Mouse (Mus musculus) stomach, embryonic 16.5 days (tissue): ENCODE results near the gene Zfp317. TPM values are rescaled to one million over a fixed set of nuclear protein-coding genes. Genes with fewer than 3 reads are reported as not detected.
"Not testable (repeated sequence)": the region's sequence is repeated elsewhere in the genome, so short reads cannot be mapped to it uniquely, and the experiment has no call there.

Experiments used
- ATAC-seq: fragments of 200-750 bp; cut with Nextera tagmentation; 2 replicates; pipeline ENCODE4 v1.8.0; 2017; ENCODE audit warnings: moderate number of reproducible peaks, moderate TSS enrichment; ENCODE audit not compliant: insufficient read depth, low FRiP score
- H3K27ac ChIP-seq: fragments of 300-500 bp; sonication (generic); 2 replicates; pipeline ENCODE4 v1.5.1; 2014; ENCODE audit warnings: low read length
- H3K27me3 ChIP-seq: fragments of 300-500 bp; sonication (generic); 2 replicates; pipeline ENCODE4 v1.6.1; 2014; ENCODE audit warnings: low read length, control low read depth, mixed read lengths; ENCODE audit not compliant: control insufficient read depth, insufficient read depth
- H3K36me3 ChIP-seq: fragments of 300-500 bp; sonication (generic); 2 replicates; pipeline ENCODE4 v1.6.1; 2014; ENCODE audit warnings: low read length; ENCODE audit not compliant: control insufficient read depth, insufficient read depth
- H3K4me1 ChIP-seq: fragments of 300-500 bp; sonication (generic); 2 replicates; pipeline ENCODE4 v1.6.1; 2014; ENCODE audit warnings: low read length, control low read depth, mixed read lengths; ENCODE audit not compliant: control insufficient read depth, insufficient read depth
- H3K4me2 ChIP-seq: fragments of 300-500 bp; sonication (generic); 2 replicates; pipeline ENCODE4 v1.6.1; 2014; ENCODE audit warnings: low read depth, low read length, mixed read lengths
- H3K4me3 ChIP-seq: fragments of 300-500 bp; sonication (generic); replicated peaks from 2 replicates; pipeline ENCODE4 v1.5.1; 2014; ENCODE audit warnings: mild to moderate bottlenecking, low read length
- H3K9ac ChIP-seq: fragments of 300-500 bp; sonication (generic); 2 replicates; pipeline ENCODE4 v1.6.1; 2014; ENCODE audit warnings: low read length
- H3K9me3 ChIP-seq: fragments of 300-500 bp; sonication (generic); replicated peaks from 2 replicates; pipeline ENCODE4 v1.6.1; 2016; ENCODE audit warnings: low read length, control low read depth; ENCODE audit not compliant: control insufficient read depth
- WGBS: fragments of 180-500 bp; shearing (Covaris S2); extraction: QIAGEN DNeasy Blood & Tissue Kit; methylation state at CpG from one replicate; pipeline ENCODE4 v1.1.7; 2014; 5-methylcytosine and 5-hydroxymethylcytosine counted together
- polyA plus RNA-seq: library from polyadenylated mRNA; unstranded; fragments of >200 nt; fragmentation: Nextera tagmentation; extraction: Ambion mirVana; gene quantifications from 2 replicates; pipeline ENCODE4 v1.2.1, GENCODE M21; 2015

Gene Zfp317
- polyA plus RNA-seq, 1 experiment from 2014 or later, result 25.5 TPM

DNA sequence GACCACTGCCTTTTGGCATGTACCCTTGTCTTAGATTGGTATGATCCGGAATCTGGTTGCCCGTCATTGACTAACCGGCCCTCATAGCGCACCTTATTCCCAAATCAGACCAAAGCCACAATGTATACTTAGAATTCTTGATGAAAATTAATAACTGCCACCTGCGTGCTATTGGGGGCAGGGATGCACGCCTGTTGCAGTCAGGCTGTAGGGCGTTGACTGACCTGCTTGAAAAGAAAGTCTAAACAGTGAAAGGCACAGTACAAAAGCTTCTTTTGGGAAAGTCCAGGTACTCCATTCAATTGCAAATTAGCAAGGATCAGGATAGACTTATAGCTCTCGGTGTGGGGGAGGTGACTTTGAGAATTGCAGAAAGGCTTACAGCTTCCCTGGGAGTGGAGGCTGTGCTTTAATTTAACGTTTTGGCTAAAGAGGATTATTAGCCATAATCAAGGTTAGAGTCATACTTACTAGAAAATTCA is 73.0 kb downstream of the Zfp317 start:
- not testable (repeated sequence) for H3K4me1 ChIP-seq, H3K4me2 ChIP-seq, H3K27ac ChIP-seq, H3K36me3 ChIP-seq, H3K9me3 ChIP-seq, H3K4me3 ChIP-seq, ATAC-seq, H3K9ac ChIP-seq, H3K27me3 ChIP-seq
- WGBS, result 71% methylated on average over 9 of the region's 9 CpGs

Other genes with a start within 250 kb of the Zfp317 start
- not detected in 2 replicates for gene Olfr847, start 243.4 kb upstream of the Zfp317 start, polyA plus RNA-seq
- gene Olfr849, start 181.8 kb upstream of the Zfp317 start, polyA plus RNA-seq, result not detected in 2 replicates
- gene Olfr850, start 143.9 kb upstream of the Zfp317 start, polyA plus RNA-seq, result not detected in 2 replicates
- gene Olfr851, start 128.8 kb upstream of the Zfp317 start, polyA plus RNA-seq, result not detected in 2 replicates
- not detected in 2 replicates for gene Olfr853, start 81.0 kb upstream of the Zfp317 start, polyA plus RNA-seq
- not detected in 2 replicates for gene Olfr854, start 54.7 kb upstream of the Zfp317 start, polyA plus RNA-seq
- not detected in 2 replicates for gene Olfr855, start 39.5 kb upstream of the Zfp317 start, polyA plus RNA-seq
- not detected in 2 replicates for gene Olfr857, start 87.3 kb downstream of the Zfp317 start, polyA plus RNA-seq
- not detected in 2 replicates for gene Olfr58, start 158.2 kb downstream of the Zfp317 start, polyA plus RNA-seq
- gene Olfr859, start 182.8 kb downstream of the Zfp317 start, polyA plus RNA-seq, result not detected in 2 replicates
- not detected in 2 replicates for gene Olfr860, start 227.6 kb downstream of the Zfp317 start, polyA plus RNA-seq